Mouse (Mus musculus) B cell, adult (primary cell): ENCODE data around the gene Gm21996. TPM values are rescaled to one million over a fixed set of nuclear protein-coding genes. Genes with fewer than 3 reads are reported as not detected.

Experiments used
- total RNA-seq: library from RNA; stranded (reverse); gene quantifications from 4 replicates; pipeline ENCODE4 v1.2.4, GENCODE M21; 2023; ENCODE audit not compliant: inconsistent age

The Gm21996 gene
- total RNA-seq, result not detected in 4 replicates

DNA sequence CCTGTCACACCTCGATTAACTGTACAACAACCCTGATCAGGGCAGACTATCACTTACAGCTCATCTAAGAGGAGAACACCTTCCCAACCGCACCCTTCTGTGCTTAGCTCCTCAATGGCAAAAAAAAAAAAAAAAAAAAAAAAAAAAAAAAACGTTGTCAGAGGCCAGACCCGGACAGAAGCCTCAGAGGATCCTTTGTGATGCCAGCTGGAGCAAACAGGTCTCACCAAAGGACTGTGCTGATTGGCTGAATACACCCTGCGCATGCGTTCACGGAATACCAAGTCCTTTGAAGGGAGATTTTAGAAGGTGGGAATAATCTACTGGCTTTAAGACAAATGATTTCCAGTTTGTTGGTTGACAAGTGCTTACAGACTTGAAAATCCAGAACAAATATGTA lies at the start of gene Gm21996:
Gene Gm21996 (minus strand): TSS at position 101 of the 400 bp plus-strand sequence.

